Mouse (Mus musculus): ENCODE measurements around the gene Slc37a1. TPM values are rescaled to one million over a fixed set of nuclear protein-coding genes. Genes with fewer than 3 reads are reported as not detected.
A peak's percentile ranks its signal among the peaks of the same experiment; 100 is the strongest.

Slc37a1 gene
- polyA plus RNA-seq (2014; fragmentation: Nextera tagmentation; extraction: Ambion mirVana) = 1.8 and 2.4 TPM in 2 replicates

GRCm38 (mm10) chr17:31286492-31286891 is at the start of gene Slc37a1:
Gene Slc37a1, plus strand, starts transcription at chr17:31286792.
- no peak within 1 kb of the TSS for H3K27ac ChIP-seq (replicated peaks; ENCODE audit: low read depth, low read length)
- no peak within 1 kb of the TSS for H3K9ac ChIP-seq (replicated peaks; ENCODE audit: low read length)
- no peak within 1 kb of the TSS for H3K4me2 ChIP-seq (ENCODE audit: low read depth, low read length)
- H3K27me3 ChIP-seq (ENCODE audit: control insufficient read depth, insufficient read depth, low read length) = no peaks in the 10 kb centered on the region
- no peak within 1 kb of the TSS for H3K4me3 ChIP-seq (ENCODE audit: low read depth, low read length)
- 94% methylated on average over 1 of the region's 1 CpGs for WGBS
- no peaks in the 10 kb centered on the region for H3K4me1 ChIP-seq (ENCODE audit: control insufficient read depth, insufficient read depth, low read length)
- ATAC-seq (replicated peaks; ENCODE audit: insufficient number of reproducible peaks, low FRiP score, low TSS enrichment, low read depth) (no peak), DNase-seq (ENCODE audit: low spot score) (no peak)
- no peaks in the 10 kb centered on the region for H3K9me3 ChIP-seq (replicated peaks; ENCODE audit: control insufficient read depth, low read length)
- no peaks in the 10 kb centered on the region for H3K36me3 ChIP-seq (replicated peaks; ENCODE audit: control insufficient read depth, insufficient read depth, low read depth, low read length)

DNA sequence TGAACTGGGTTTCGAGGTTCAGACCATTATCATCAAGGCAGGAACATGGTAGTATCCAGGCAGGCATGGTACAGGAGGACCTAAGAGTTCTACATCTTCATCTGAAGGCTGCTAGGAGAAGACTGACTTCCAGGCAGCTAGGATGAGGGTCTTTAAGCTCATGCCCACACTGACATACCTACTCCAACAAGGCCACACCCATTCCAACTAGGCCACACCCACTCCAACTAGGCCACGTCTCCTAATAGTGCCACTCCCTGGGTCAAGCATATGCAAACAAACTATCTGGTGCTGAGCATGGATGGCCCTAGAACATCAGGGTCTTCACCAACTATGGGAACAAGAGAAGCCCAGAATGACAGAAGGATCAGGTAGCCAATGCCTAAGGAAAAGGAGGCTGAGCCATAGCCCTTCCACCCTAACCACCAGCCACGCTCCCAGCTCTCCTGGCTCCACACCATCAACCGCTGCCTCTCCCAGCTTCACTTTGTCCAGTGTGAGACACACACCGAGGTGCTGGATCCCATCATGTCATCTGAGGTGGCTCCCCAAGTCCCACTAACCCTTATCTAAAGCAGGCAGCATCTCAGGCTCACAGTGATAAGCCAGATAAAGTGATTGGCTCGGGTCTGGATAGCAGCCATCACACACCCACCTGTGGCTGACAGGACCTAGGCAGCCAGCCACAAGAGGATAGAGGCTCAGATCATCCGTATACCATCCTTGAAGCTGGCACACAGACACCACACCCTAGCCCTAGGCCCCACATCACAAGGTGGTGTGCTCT is 48.2 kb upstream of the Slc37a1 start:
- Histone ChIP-seq H3K27me3 (ENCODE audit: control insufficient read depth, insufficient read depth, low read length) (no peaks in the 10 kb centered on the region), H3K9ac (replicated peaks; ENCODE audit: low read length) (no peak overlapping the region), H3K9me3 (replicated peaks; ENCODE audit: control insufficient read depth, low read length) (no peaks in the 10 kb centered on the region), H3K4me2 (ENCODE audit: low read depth, low read length) (no peak overlapping the region), H3K4me3 (ENCODE audit: low read depth, low read length) (no peak overlapping the region), H3K4me1 (ENCODE audit: control insufficient read depth, insufficient read depth, low read length) (no peaks in the 10 kb centered on the region), H3K36me3 (replicated peaks; ENCODE audit: control insufficient read depth, insufficient read depth, low read depth, low read length) (no peaks in the 10 kb centered on the region), H3K27ac (replicated peaks; ENCODE audit: low read depth, low read length) (no peak overlapping the region)
- ATAC-seq (replicated peaks; ENCODE audit: insufficient number of reproducible peaks, low FRiP score, low TSS enrichment, low read depth) (no peak), DNase-seq (ENCODE audit: low spot score) (no peak)
- 83% methylated on average over 7 of the region's 7 CpGs for WGBS

DNA sequence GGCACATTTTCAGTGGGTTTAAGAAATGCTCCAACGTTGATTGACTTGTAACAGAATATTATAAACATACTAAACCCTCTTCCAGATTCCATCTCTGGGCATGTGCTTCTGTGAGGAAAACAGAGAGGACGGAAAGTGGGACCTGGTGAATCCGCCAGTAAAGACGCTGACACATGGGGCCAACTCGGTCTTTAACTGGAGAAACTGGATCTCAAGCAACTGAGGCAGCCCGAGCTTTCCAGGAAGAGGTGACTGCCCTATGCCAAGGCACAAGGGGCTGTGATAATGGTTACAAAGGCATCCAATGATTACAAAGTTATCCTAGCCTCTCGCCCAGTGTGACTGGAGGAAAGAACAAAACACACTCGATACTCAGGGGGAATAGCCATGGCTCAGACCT is 45.4 kb upstream of the Slc37a1 start:
- no peaks in the 10 kb centered on the region for H3K9me3 ChIP-seq (replicated peaks; ENCODE audit: control insufficient read depth, low read length)
- no peak overlapping the region for H3K9ac ChIP-seq (replicated peaks; ENCODE audit: low read length)
- H3K36me3 ChIP-seq (replicated peaks; ENCODE audit: control insufficient read depth, insufficient read depth, low read depth, low read length) = no peaks in the 10 kb centered on the region
- no peaks in the 10 kb centered on the region for H3K27me3 ChIP-seq (ENCODE audit: control insufficient read depth, insufficient read depth, low read length)
- H3K4me1 ChIP-seq (ENCODE audit: control insufficient read depth, insufficient read depth, low read length) = no peaks in the 10 kb centered on the region
- ATAC-seq (replicated peaks; ENCODE audit: insufficient number of reproducible peaks, low FRiP score, low TSS enrichment, low read depth) (no peak), DNase-seq (ENCODE audit: low spot score) (no peak)
- no peak overlapping the region for H3K27ac ChIP-seq (replicated peaks; ENCODE audit: low read depth, low read length)
- WGBS = 87% methylated on average over 8 of the region's 8 CpGs
- H3K4me3 ChIP-seq (ENCODE audit: low read depth, low read length) = no peak overlapping the region
- H3K4me2 ChIP-seq (ENCODE audit: low read depth, low read length) = no peak overlapping the region

- WGBS = 7% methylated on average over 1 of the region's 1 CpGs
- Histone ChIP-seq H3K9ac (replicated peaks; ENCODE audit: low read length) (no peak overlapping the region), H3K36me3 (replicated peaks; ENCODE audit: control insufficient read depth, insufficient read depth, low read depth, low read length) (no peaks in the 10 kb centered on the region), H3K27ac (replicated peaks; ENCODE audit: low read depth, low read length) (no peak overlapping the region), H3K4me1 (ENCODE audit: control insufficient read depth, insufficient read depth, low read length) (no peaks in the 10 kb centered on the region), H3K9me3 (replicated peaks; ENCODE audit: control insufficient read depth, low read length) (no peaks in the 10 kb centered on the region), H3K27me3 (ENCODE audit: control insufficient read depth, insufficient read depth, low read length) (no peaks in the 10 kb centered on the region), H3K4me2 (ENCODE audit: low read depth, low read length) (no peak overlapping the region), H3K4me3 (ENCODE audit: low read depth, low read length) (no peak overlapping the region)
- DNase-seq (ENCODE audit: low spot score) (peak; percentile 22), ATAC-seq (replicated peaks; ENCODE audit: insufficient number of reproducible peaks, low FRiP score, low TSS enrichment, low read depth) (no peak)
Observed at GRCm38 (mm10) chr17:31242764-31243163, 43.8 kb upstream of the Slc37a1 start.

- Histone ChIP-seq H3K9ac (replicated peaks; ENCODE audit: low read length) (no peak overlapping the region), H3K27ac (replicated peaks; ENCODE audit: low read depth, low read length) (no peak overlapping the region), H3K27me3 (ENCODE audit: control insufficient read depth, insufficient read depth, low read length) (no peaks in the 10 kb centered on the region), H3K36me3 (replicated peaks; ENCODE audit: control insufficient read depth, insufficient read depth, low read depth, low read length) (no peaks in the 10 kb centered on the region), H3K4me3 (ENCODE audit: low read depth, low read length) (no peak overlapping the region), H3K4me1 (ENCODE audit: control insufficient read depth, insufficient read depth, low read length) (no peaks in the 10 kb centered on the region), H3K9me3 (replicated peaks; ENCODE audit: control insufficient read depth, low read length) (no peaks in the 10 kb centered on the region), H3K4me2 (ENCODE audit: low read depth, low read length) (no peak overlapping the region)
- 79% methylated on average over 5 of the region's 5 CpGs for WGBS
- DNase-seq (ENCODE audit: low spot score) (no peak), ATAC-seq (replicated peaks; ENCODE audit: insufficient number of reproducible peaks, low FRiP score, low TSS enrichment, low read depth) (no peak)
Observed at GRCm38 (mm10) chr17:31245321-31245720, 41.3 kb upstream of the Slc37a1 start.

DNA sequence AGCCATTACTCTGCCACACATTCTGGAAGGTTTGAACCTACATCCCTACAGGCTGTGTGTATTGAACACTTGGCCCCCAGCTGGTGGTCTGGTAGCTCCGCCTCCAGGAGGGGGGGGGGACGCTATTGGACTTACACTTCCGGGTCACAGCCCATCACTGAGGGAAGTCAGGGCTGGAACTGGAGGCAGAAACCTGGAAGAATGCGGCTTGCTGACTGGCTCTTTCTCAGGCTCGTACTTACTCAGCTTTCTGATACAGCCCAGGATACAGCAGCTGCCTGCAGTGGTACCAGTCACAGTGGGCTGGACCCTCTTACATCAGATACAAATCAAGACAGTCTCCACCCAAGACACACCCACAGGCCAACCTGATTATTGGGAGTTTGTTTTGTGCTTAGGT is 39.4 kb upstream of the Slc37a1 start:
- Histone ChIP-seq H3K4me3 (ENCODE audit: low read depth, low read length) (no peak overlapping the region), H3K36me3 (replicated peaks; ENCODE audit: control insufficient read depth, insufficient read depth, low read depth, low read length) (no peaks in the 10 kb centered on the region), H3K27ac (replicated peaks; ENCODE audit: low read depth, low read length) (no peak overlapping the region), H3K4me2 (ENCODE audit: low read depth, low read length) (no peak overlapping the region), H3K9ac (replicated peaks; ENCODE audit: low read length) (no peak overlapping the region), H3K9me3 (replicated peaks; ENCODE audit: control insufficient read depth, low read length) (no peaks in the 10 kb centered on the region), H3K4me1 (ENCODE audit: control insufficient read depth, insufficient read depth, low read length) (no peaks in the 10 kb centered on the region), H3K27me3 (ENCODE audit: control insufficient read depth, insufficient read depth, low read length) (no peaks in the 10 kb centered on the region)
- 43% methylated on average over 5 of the region's 5 CpGs for WGBS
- DNase-seq (ENCODE audit: low spot score) (no peak), ATAC-seq (replicated peaks; ENCODE audit: insufficient number of reproducible peaks, low FRiP score, low TSS enrichment, low read depth) (no peak)

DNA sequence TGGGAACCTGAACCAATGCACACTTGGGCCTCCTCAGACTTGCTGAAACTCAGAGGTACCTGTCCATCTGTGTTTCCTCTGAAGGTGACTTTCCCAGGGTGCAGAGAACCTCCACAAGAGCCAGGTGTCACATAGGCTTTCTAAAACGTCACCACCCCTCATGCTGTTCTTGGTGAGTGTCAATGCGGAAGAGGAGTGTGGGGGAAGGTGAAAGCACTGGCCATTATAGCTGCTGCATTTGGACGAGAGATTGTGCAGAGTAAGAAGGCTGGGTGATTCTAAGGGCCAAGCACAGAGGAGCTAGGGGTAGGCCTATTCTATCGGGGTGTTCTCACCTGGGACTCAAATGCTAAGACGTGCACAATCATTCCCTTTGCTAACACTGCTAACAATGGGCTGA is 32.6 kb upstream of the Slc37a1 start:
- Histone ChIP-seq H3K27ac (replicated peaks; ENCODE audit: low read depth, low read length) (no peak overlapping the region), H3K9me3 (replicated peaks; ENCODE audit: control insufficient read depth, low read length) (no peaks in the 10 kb centered on the region), H3K4me1 (ENCODE audit: control insufficient read depth, insufficient read depth, low read length) (no peaks in the 10 kb centered on the region), H3K4me2 (ENCODE audit: low read depth, low read length) (no peak overlapping the region), H3K9ac (replicated peaks; ENCODE audit: low read length) (no peak overlapping the region), H3K36me3 (replicated peaks; ENCODE audit: control insufficient read depth, insufficient read depth, low read depth, low read length) (no peaks in the 10 kb centered on the region), H3K4me3 (ENCODE audit: low read depth, low read length) (no peak overlapping the region), H3K27me3 (ENCODE audit: control insufficient read depth, insufficient read depth, low read length) (no peaks in the 10 kb centered on the region)
- DNase-seq (ENCODE audit: low spot score) = no peak
- no peak for ATAC-seq (replicated peaks; ENCODE audit: insufficient number of reproducible peaks, low FRiP score, low TSS enrichment, low read depth)
- 60% methylated on average over 5 of the region's 5 CpGs for WGBS

DNA sequence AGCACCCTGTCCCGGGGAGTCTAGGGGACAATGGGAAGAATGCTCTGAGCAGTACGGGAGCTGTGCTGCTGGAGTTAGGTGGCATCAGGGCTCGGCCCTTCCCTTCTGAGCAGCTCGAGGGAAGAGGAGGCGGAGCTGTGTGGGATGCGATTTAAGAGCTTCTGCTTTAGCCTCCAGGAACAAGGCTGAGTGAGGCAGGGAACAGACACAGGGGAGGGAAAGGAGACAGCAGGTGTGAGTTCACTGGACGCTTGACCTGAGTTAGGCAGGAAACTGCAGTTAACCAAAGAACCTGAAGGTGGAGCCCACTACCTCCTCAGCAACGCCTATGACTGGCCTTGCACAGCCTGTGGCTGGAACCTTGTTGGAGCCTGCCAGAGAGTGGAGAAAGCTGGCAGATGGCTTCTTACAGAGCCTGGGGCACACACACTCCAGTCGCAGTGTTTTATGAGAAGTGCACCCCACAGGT is 32.1 kb upstream of the Slc37a1 start:
- Histone ChIP-seq H3K27me3 (ENCODE audit: control insufficient read depth, insufficient read depth, low read length) (no peaks in the 10 kb centered on the region), H3K9me3 (replicated peaks; ENCODE audit: control insufficient read depth, low read length) (no peaks in the 10 kb centered on the region), H3K4me2 (ENCODE audit: low read depth, low read length) (no peak overlapping the region), H3K4me1 (ENCODE audit: control insufficient read depth, insufficient read depth, low read length) (no peaks in the 10 kb centered on the region), H3K9ac (replicated peaks; ENCODE audit: low read length) (no peak overlapping the region), H3K4me3 (ENCODE audit: low read depth, low read length) (no peak overlapping the region), H3K27ac (replicated peaks; ENCODE audit: low read depth, low read length) (no peak overlapping the region), H3K36me3 (replicated peaks; ENCODE audit: control insufficient read depth, insufficient read depth, low read depth, low read length) (no peaks in the 10 kb centered on the region)
- ATAC-seq (replicated peaks; ENCODE audit: insufficient number of reproducible peaks, low FRiP score, low TSS enrichment, low read depth) (peak; percentile 83; the same call in 1 of the 2 replicates), DNase-seq (ENCODE audit: low spot score) (peak; percentile 84)
- 12% methylated on average over 9 of the region's 9 CpGs for WGBS
